Mouse (Mus musculus) spleen, postnatal 4 days (tissue): Measurements from ENCODE around the gene Lrrk1.
A peak's percentile ranks its signal among the peaks of the same experiment; 100 is the strongest.

Experiments
- DNase-seq, 2 experiments: peaks; one replicate each; pipeline ENCODE4 v3.0.0; 2022; ENCODE audit warnings: low spot score in 2 of 2

Lrrk1 gene

DNA sequence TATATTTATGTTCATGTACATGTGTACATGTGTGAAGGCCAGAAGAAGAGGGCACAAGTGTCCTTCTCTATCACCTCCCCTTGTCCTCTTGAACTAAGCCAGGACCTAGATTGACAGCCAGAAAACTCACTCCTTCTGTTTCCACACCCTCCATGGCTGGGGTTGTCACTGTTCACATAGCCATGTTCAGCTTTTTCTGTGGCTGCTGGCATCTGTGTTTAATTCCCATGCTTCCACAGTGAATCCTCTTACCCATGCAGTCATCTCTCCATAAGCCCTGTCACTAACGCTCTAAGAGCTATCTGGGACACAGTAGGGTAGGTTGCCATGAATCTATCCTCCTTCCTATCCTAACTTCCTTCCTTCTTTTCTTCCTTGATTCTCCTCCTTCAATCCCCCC, 192.3 kb downstream of the Lrrk1 start:
- no peak for DNase-seq

DNA sequence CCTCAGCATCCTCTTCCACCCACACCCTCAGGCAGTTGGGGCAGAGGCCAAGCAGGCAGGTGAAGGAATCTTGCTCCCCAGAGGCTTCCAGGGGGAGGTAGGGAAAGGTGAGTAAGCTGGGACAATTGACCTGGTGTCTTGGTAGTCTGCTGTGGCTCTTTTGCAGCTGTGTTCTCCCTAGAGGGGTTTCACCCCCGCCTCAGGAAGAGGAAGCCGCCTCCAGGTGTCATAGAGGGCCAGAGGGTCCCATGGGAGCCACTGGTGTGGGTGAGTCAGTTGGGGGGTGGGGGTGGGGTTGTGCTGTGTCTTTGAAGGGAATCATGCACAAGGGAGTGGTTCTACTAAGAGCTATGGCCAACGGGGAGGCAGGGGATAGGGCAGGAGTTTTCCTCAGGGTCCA, 193.6 kb downstream of the Lrrk1 start:
- peak; percentile 67 to 80 for DNase-seq

DNA sequence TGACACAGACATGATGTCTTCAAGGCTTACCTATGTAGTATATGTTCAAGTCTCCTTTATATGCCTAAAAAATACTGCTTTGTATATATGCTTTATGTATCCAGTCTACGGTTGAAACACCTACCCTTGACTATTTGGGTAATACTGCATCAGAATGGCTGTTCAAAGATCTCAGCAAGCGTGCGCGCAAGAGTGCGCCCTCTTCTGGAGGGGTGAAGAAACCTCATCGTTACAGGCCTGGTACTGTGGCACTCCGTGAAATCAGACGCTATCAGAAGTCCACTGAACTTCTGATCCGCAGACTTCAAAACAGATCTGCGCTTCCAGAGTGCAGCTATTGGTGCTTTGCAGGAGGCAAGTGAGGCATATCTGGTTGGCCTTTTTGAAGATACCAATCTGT, 197.8 kb downstream of the Lrrk1 start:
- DNase-seq = peak in 1 of 2 experiments; percentile 65

- peak; percentile 40 to 67 for DNase-seq
Measured at GRCm38 (mm10) chr7:66187581-66188231, 200.4 kb downstream of the Lrrk1 start.

- DNase-seq = no peak
Measured at GRCm38 (mm10) chr7:66185370-66185769, 202.8 kb downstream of the Lrrk1 start.

DNA sequence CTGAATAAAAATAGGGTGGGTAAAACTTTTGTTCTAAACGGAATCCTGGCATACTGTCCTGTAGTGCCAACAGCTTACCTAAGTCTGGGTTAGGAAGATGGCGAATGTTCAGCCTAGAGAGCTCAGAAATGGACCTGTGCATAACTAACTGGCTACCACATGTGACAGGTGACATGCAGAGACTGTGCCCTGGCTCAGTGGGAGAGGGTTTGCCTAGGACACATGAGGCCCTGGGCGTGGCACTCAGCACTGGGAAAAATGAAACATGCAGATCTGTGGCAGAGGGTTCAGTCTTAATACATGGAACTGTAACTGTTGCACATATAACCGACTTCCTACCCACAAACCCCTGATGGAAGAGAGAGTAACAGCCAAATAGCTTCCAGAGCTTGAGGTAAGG, 204.1 kb downstream of the Lrrk1 start:
- no peak for DNase-seq

DNA sequence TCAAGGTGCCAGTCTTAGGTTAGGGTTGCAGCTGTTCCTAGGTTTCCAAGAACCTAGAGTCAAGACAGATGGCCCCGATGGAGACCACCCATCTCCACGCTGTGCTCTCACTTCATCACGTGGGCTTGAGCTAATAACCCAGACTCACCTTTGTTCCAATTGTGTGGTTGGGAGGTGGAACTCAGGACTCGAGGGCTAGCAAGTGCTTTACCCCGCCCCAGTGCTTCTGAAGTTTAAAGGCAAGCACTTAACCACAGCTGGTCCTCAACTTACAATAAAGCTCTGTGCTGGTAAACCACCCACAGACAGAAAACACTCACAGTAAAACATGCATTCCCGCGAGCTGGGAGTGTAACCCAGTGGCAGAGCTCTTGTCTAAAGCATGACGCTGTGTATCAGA, 204.7 kb downstream of the Lrrk1 start:
- DNase-seq = no peak

GRCm38 (mm10) chr7:66182075-66182715, 206.0 kb downstream of the Lrrk1 start:
- DNase-seq = no peak

DNA sequence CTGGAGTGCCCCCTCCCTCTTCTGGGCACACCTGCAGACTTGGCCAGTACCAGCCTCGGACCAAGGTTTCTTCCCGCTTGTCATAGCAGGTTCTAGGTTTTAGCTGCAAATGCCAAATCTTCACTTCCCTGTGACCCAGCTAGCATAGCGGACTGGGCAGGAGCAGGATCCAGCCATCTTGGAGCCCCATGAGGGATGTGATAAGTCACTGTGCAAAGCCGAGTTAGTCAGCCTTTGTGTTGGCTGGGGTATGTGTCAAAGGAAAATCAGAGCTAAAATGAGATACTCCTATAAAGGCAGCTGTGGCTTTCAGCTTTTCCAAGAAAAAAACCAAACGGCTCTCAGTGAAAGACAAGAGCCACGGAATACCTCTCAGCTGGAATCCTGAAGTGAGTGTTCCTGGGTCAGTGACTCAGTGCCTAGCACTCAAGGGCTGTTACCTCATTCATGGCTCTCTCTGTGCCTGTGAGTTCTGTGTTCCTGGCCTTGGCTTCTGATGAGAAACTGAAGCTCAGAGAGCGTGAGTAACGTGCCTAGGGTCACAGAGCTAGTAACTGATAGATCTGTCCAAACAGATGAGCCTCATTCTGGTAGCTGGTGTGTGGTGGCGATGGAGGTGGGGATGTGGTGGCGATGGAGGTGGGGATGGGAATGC, 207.3 kb downstream of the Lrrk1 start:
- DNase-seq = no peak

GRCm38 (mm10) chr7:66180260-66180659, 207.9 kb downstream of the Lrrk1 start:
- DNase-seq = no peak

DNA sequence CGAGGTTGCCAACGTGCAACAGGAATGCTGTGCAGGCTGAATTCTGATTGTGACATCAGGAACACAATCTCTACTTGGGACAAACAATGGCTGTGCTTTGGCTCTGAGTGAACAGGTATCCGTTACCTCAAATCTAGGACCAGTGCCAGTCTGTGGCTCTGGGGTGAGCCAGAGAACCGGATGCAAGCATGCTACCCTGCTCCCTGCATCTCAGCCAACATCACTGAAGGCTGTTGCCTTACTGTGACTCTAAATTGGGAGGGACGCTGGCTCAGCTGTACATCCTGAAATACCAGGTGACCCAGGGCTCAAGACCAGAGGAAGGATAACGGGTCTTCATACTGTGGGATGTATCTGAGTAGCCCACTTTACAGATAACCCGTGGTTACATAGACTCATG, 208.4 kb downstream of the Lrrk1 start:
- DNase-seq = no peak

DNA sequence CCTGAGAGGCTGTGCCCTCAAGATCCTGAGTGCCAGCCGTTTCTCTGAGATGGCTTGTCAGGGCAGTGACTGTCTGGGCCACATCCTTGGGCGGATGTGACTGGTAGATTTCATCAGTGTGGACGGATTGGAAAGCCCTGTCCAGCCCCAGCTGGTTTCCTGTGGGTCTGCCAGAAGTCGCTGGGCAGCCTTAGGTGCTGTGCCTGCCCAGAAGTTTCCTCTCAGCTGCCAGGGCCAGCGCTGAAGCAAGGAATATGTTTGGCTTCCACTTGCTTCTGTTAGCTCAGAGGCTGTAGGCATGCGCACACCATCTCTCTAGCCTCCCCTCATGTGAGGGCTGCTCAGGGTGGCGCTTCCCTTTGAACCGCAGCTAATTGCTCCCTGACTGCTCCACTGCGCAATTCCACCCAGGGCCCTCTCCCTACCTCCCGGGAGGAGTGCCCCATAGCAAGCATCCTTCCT, 209.0 kb downstream of the Lrrk1 start:
- DNase-seq = no peak

DNA sequence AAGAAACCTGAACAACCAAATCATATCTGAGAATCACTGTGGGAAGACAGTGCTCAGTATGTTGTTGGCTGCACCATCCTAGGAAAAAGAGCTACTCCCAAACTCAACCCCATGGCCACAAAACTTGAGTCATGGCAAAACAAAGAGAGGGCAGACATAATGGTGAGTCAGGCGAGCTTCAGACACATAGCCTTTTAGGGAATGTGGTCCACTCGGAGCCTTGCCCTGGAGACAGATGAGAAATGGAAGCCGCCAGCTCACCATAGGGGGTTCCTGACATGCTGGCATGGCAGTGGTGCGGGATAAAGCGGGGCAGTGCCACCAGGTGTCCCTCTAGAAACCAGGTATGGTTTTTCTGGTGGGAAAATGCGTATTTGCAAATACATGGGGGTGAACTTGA, 210.0 kb downstream of the Lrrk1 start:
- no peak for DNase-seq

- DNase-seq = no peak
Measured at GRCm38 (mm10) chr7:66176929-66177328, 211.2 kb downstream of the Lrrk1 start.
